Mouse (Mus musculus): ENCODE results near the gene Kmt2e. TPM values are rescaled to one million over a fixed set of nuclear protein-coding genes. Genes with fewer than 3 reads are reported as not detected.

Gene Kmt2e
- polyA plus RNA-seq, 1 experiment, result 12.2 TPM

GRCm38 (mm10) chr5:23511456-23511855 lies 77.2 kb downstream of the Kmt2e start:
- 98% methylated on average over 5 of the region's 5 CpGs for WGBS

GRCm38 (mm10) chr5:23512556-23512955 lies 78.3 kb downstream of the Kmt2e start:
- WGBS, result 98% methylated on average over 7 of the region's 7 CpGs
- no peak overlapping the region for H3K4me3 ChIP-seq (ENCODE audit: low read depth, low read length)
- H3K36me3 ChIP-seq (ENCODE audit: control insufficient read depth, insufficient read depth, low read length), result peaks cover 8% of the 10 kb centered on the region
- no peak for TF ChIP-seq CTCF (IDR thresholded peaks at IDR 0.05; ENCODE audit: extremely low read depth, insufficient read length, insufficient replicate concordance, low read depth, low read length)
- no peak for TF ChIP-seq POLR2A (IDR thresholded peaks at IDR 0.05; ENCODE audit: low read depth, low read length)
- H3K4me1 ChIP-seq (ENCODE audit: control insufficient read depth, insufficient read depth, insufficient read length, low read length), result no peaks in the 10 kb centered on the region
- no peak overlapping the region for H3K27ac ChIP-seq (ENCODE audit: insufficient read depth, low read depth, low read length)
- H3K27me3 ChIP-seq (ENCODE audit: control insufficient read depth, insufficient read depth, low read length), result no peaks in the 10 kb centered on the region

More at GRCm38 (mm10) chr5:23511456-23511855, 77.2 kb downstream of the Kmt2e start:
- Histone ChIP-seq H3K36me3 (ENCODE audit: control insufficient read depth, insufficient read depth, low read length) (peaks cover 8% of the 10 kb centered on the region), H3K27me3 (ENCODE audit: control insufficient read depth, insufficient read depth, low read length) (no peaks in the 10 kb centered on the region), H3K27ac (ENCODE audit: insufficient read depth, low read depth, low read length) (no peak overlapping the region), H3K4me1 (ENCODE audit: control insufficient read depth, insufficient read depth, insufficient read length, low read length) (no peaks in the 10 kb centered on the region), H3K4me3 (ENCODE audit: low read depth, low read length) (no peak overlapping the region)
- TF ChIP-seq POLR2A (IDR thresholded peaks at IDR 0.05; ENCODE audit: low read depth, low read length) (no peak), CTCF (IDR thresholded peaks at IDR 0.05; ENCODE audit: extremely low read depth, insufficient read length, insufficient replicate concordance, low read depth, low read length) (no peak)

- 92% methylated on average over 13 of the region's 13 CpGs for WGBS
- Histone ChIP-seq H3K4me1 (ENCODE audit: control insufficient read depth, insufficient read depth, insufficient read length, low read length) (no peaks in the 10 kb centered on the region), H3K27me3 (ENCODE audit: control insufficient read depth, insufficient read depth, low read length) (no peaks in the 10 kb centered on the region), H3K36me3 (ENCODE audit: control insufficient read depth, insufficient read depth, low read length) (peaks cover 11% of the 10 kb centered on the region), H3K27ac (ENCODE audit: insufficient read depth, low read depth, low read length) (no peak overlapping the region), H3K4me3 (ENCODE audit: low read depth, low read length) (no peak overlapping the region)
- TF ChIP-seq POLR2A (IDR thresholded peaks at IDR 0.05; ENCODE audit: low read depth, low read length) (no peak), CTCF (IDR thresholded peaks at IDR 0.05; ENCODE audit: extremely low read depth, insufficient read length, insufficient replicate concordance, low read depth, low read length) (no peak)
These were observed 79.2 kb downstream of the Kmt2e start for GRCm38 (mm10) chr5:23513468-23513867.

GRCm38 (mm10) chr5:23515038-23515437 lies 80.8 kb downstream of the Kmt2e start:
- WGBS, result 92% methylated on average over 10 of the region's 10 CpGs
- TF ChIP-seq CTCF (IDR thresholded peaks at IDR 0.05; ENCODE audit: extremely low read depth, insufficient read length, insufficient replicate concordance, low read depth, low read length), result no peak
- TF ChIP-seq POLR2A (IDR thresholded peaks at IDR 0.05; ENCODE audit: low read depth, low read length), result no peak

GRCm38 (mm10) chr5:23516962-23517361 lies 82.7 kb downstream of the Kmt2e start:
- 94% methylated on average over 3 of the region's 3 CpGs for WGBS
- Histone ChIP-seq H3K36me3 (ENCODE audit: control insufficient read depth, insufficient read depth, low read length) (peaks cover 12% of the 10 kb centered on the region), H3K4me1 (ENCODE audit: control insufficient read depth, insufficient read depth, insufficient read length, low read length) (no peaks in the 10 kb centered on the region)

More at GRCm38 (mm10) chr5:23515038-23515437, 80.8 kb downstream of the Kmt2e start:
- no peaks in the 10 kb centered on the region for H3K4me1 ChIP-seq (ENCODE audit: control insufficient read depth, insufficient read depth, insufficient read length, low read length)
- H3K36me3 ChIP-seq (ENCODE audit: control insufficient read depth, insufficient read depth, low read length), result peaks cover 12% of the 10 kb centered on the region
- H3K4me3 ChIP-seq (ENCODE audit: low read depth, low read length), result no peak overlapping the region
- H3K27ac ChIP-seq (ENCODE audit: insufficient read depth, low read depth, low read length), result no peak overlapping the region
- H3K27me3 ChIP-seq (ENCODE audit: control insufficient read depth, insufficient read depth, low read length), result no peaks in the 10 kb centered on the region

GRCm38 (mm10) chr5:23517839-23518238 lies 83.6 kb downstream of the Kmt2e start:
- H3K27ac ChIP-seq (ENCODE audit: insufficient read depth, low read depth, low read length), result no peak overlapping the region
- no peaks in the 10 kb centered on the region for H3K27me3 ChIP-seq (ENCODE audit: control insufficient read depth, insufficient read depth, low read length)
- WGBS, result 95% methylated on average over 4 of the region's 4 CpGs
- H3K36me3 ChIP-seq (ENCODE audit: control insufficient read depth, insufficient read depth, low read length), result peaks cover 12% of the 10 kb centered on the region
- H3K4me1 ChIP-seq (ENCODE audit: control insufficient read depth, insufficient read depth, insufficient read length, low read length), result no peaks in the 10 kb centered on the region
- H3K4me3 ChIP-seq (ENCODE audit: low read depth, low read length), result no peak overlapping the region
- no peak for TF ChIP-seq CTCF (IDR thresholded peaks at IDR 0.05; ENCODE audit: extremely low read depth, insufficient read length, insufficient replicate concordance, low read depth, low read length)
- no peak for TF ChIP-seq POLR2A (IDR thresholded peaks at IDR 0.05; ENCODE audit: low read depth, low read length)

More at GRCm38 (mm10) chr5:23516962-23517361, 82.7 kb downstream of the Kmt2e start:
- TF ChIP-seq POLR2A (IDR thresholded peaks at IDR 0.05; ENCODE audit: low read depth, low read length) (no peak), CTCF (IDR thresholded peaks at IDR 0.05; ENCODE audit: extremely low read depth, insufficient read length, insufficient replicate concordance, low read depth, low read length) (no peak)
- Histone ChIP-seq H3K27me3 (ENCODE audit: control insufficient read depth, insufficient read depth, low read length) (no peaks in the 10 kb centered on the region), H3K27ac (ENCODE audit: insufficient read depth, low read depth, low read length) (no peak overlapping the region), H3K4me3 (ENCODE audit: low read depth, low read length) (no peak overlapping the region)

GRCm38 (mm10) chr5:23518673-23519072 lies 84.4 kb downstream of the Kmt2e start:
- TF ChIP-seq POLR2A (IDR thresholded peaks at IDR 0.05; ENCODE audit: low read depth, low read length), result no peak
- no peak for TF ChIP-seq CTCF (IDR thresholded peaks at IDR 0.05; ENCODE audit: extremely low read depth, insufficient read length, insufficient replicate concordance, low read depth, low read length)
- H3K4me1 ChIP-seq (ENCODE audit: control insufficient read depth, insufficient read depth, insufficient read length, low read length), result no peaks in the 10 kb centered on the region

More at GRCm38 (mm10) chr5:23518673-23519072, 84.4 kb downstream of the Kmt2e start:
- H3K27me3 ChIP-seq (ENCODE audit: control insufficient read depth, insufficient read depth, low read length), result no peaks in the 10 kb centered on the region
- H3K36me3 ChIP-seq (ENCODE audit: control insufficient read depth, insufficient read depth, low read length), result peaks cover 5% of the 10 kb centered on the region
- H3K27ac ChIP-seq (ENCODE audit: insufficient read depth, low read depth, low read length), result no peak overlapping the region
- 27% methylated on average over 3 of the region's 3 CpGs for WGBS
- no peak overlapping the region for H3K4me3 ChIP-seq (ENCODE audit: low read depth, low read length)
